Mouse (Mus musculus) ES-Bruce4 (cell line): ENCODE data around the gene Sf3a2. TPM values are rescaled to one million over a fixed set of nuclear protein-coding genes. Genes with fewer than 3 reads are reported as not detected.

ENCODE experiments used
- H3K27ac ChIP-seq: 2 replicates; pipeline ENCODE4 v1.5.1; 2012; ENCODE audit warnings: low read length, inconsistent platforms; ENCODE audit not compliant: insufficient read depth
- H3K27me3 ChIP-seq: 2 replicates; pipeline ENCODE4 v1.6.1; 2012; ENCODE audit warnings: mild to moderate bottlenecking, low read length, inconsistent platforms; ENCODE audit not compliant: control insufficient read depth, poor library complexity, insufficient read depth, severe bottlenecking
- H3K36me3 ChIP-seq: 2 replicates; pipeline ENCODE4 v1.6.1; 2012; ENCODE audit warnings: inconsistent platforms, mild to moderate bottlenecking, low read length, moderate library complexity; ENCODE audit not compliant: control insufficient read depth, poor library complexity, insufficient read depth, severe bottlenecking
- H3K4me1 ChIP-seq: one replicate; pipeline ENCODE4 v1.8.1; 2011; ENCODE audit warnings: low read length; ENCODE audit not compliant: control insufficient read depth, insufficient read depth
- H3K4me3 ChIP-seq: 2 replicates; pipeline ENCODE4 v1.5.1; 2011; ENCODE audit warnings: low read depth, mild to moderate bottlenecking, low read length
- H3K9ac ChIP-seq: 2 replicates; pipeline ENCODE4 v1.6.1; 2012; ENCODE audit warnings: low read depth, mild to moderate bottlenecking, inconsistent platforms; ENCODE audit not compliant: poor library complexity, severe bottlenecking
- H3K9me3 ChIP-seq: replicated peaks from 2 replicates; pipeline ENCODE4 v1.6.1; 2012; ENCODE audit warnings: mild to moderate bottlenecking, low read length, inconsistent platforms; ENCODE audit not compliant: control insufficient read depth, poor library complexity, insufficient read depth, severe bottlenecking
- CTCF ChIP-seq: IDR thresholded peaks from one replicate; pipeline ENCODE4 v1.8.1; 2011; ENCODE audit warnings: low read depth, low read length
- EP300 ChIP-seq: IDR thresholded peaks from 2 replicates; pipeline ENCODE4 v1.6.1; 2011; ENCODE audit warnings: low read depth, low read length; ENCODE audit not compliant: insufficient read depth
- POLR2A ChIP-seq: IDR thresholded peaks from one replicate; pipeline ENCODE4 v1.8.1; 2011; ENCODE audit warnings: low read length; ENCODE audit not compliant: insufficient read depth
- polyA plus RNA-seq: library from polyadenylated mRNA; stranded (reverse); fragments of >200 nt; gene quantifications from 2 replicates; pipeline ENCODE4 v1.2.4, GENCODE M21; 2011; ENCODE audit warnings: low read depth; ENCODE audit not compliant: missing spikeins, insufficient read depth, insufficient read length

Gene Sf3a2
- polyA plus RNA-seq, 1 experiment = 90.1 TPM

DNA sequence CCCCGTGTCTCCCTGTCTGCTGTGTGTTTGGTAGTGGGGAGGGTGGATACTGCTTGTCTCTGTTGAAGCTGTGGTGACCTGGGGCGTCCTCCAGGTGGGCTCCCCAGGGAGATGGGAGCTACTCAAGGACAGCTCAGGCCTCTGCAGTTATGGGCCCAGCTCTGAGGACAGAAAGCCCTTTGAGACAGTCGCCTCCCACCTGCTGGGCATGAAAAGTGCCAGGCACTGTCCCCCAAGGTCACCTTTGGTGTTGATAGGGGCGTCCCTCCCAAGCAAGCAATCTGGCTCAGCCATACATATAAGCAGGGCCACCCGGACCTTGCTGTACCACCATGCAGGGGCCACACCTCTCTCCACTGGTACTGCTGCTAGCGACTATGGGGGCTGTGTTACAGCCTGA lies 6.9 kb downstream of the Sf3a2 start, which contains the start of gene Amh:
TSS of gene Amh (plus strand) at position 328 of the 400 bp plus-strand sequence.
- no peak for TF ChIP-seq CTCF
- no peak for TF ChIP-seq POLR2A
- no peak for TF ChIP-seq EP300
- H3K36me3 ChIP-seq = peaks cover 20% of the 10 kb centered on the region
- H3K4me1 ChIP-seq = peaks cover 3% of the 10 kb centered on the region
- H3K27ac ChIP-seq = no peak within 1 kb of the TSS
- H3K9me3 ChIP-seq = no peaks in the 10 kb centered on the region
- H3K9ac ChIP-seq = no peak within 1 kb of the TSS
- H3K27me3 ChIP-seq = no peaks in the 10 kb centered on the region
- no peak within 1 kb of the TSS; the same call in 1 of the 2 replicates for H3K4me3 ChIP-seq

GRCm38 (mm10) chr10:80805322-80805721 lies 7.3 kb downstream of the Sf3a2 start:
- no peaks in the 10 kb centered on the region for H3K9me3 ChIP-seq
- no peaks in the 10 kb centered on the region for H3K27me3 ChIP-seq
- peaks cover 20% of the 10 kb centered on the region for H3K36me3 ChIP-seq
- peaks cover 3% of the 10 kb centered on the region for H3K4me1 ChIP-seq
- no peak overlapping the region for H3K4me3 ChIP-seq
- TF ChIP-seq CTCF (no peak), EP300 (no peak), POLR2A (no peak)
- no peak overlapping the region for H3K9ac ChIP-seq
- no peak overlapping the region for H3K27ac ChIP-seq

GRCm38 (mm10) chr10:80805925-80806324 lies 7.9 kb downstream of the Sf3a2 start:
- peaks cover 20% of the 10 kb centered on the region for H3K36me3 ChIP-seq
- peaks cover 3% of the 10 kb centered on the region for H3K4me1 ChIP-seq
- H3K9ac ChIP-seq = no peak overlapping the region
- H3K27ac ChIP-seq = no peak overlapping the region
- peak overlapping the region; percentile 70 for H3K4me3 ChIP-seq
- H3K9me3 ChIP-seq = no peaks in the 10 kb centered on the region
- TF ChIP-seq POLR2A (no peak), CTCF (peak; percentile 70)
- no peaks in the 10 kb centered on the region for H3K27me3 ChIP-seq

- H3K9me3 ChIP-seq = no peaks in the 10 kb centered on the region
- peak overlapping the region; percentile 57 for H3K9ac ChIP-seq
- H3K27ac ChIP-seq = no peak overlapping the region
- peaks cover 14% of the 10 kb centered on the region for H3K36me3 ChIP-seq
- no peaks in the 10 kb centered on the region for H3K27me3 ChIP-seq
- H3K4me3 ChIP-seq = peak overlapping the region; percentile 70
- TF ChIP-seq CTCF (no peak), POLR2A (no peak), EP300 (no peak)
- H3K4me1 ChIP-seq = peaks cover 3% of the 10 kb centered on the region
Measured at GRCm38 (mm10) chr10:80806341-80807056, 8.5 kb downstream of the Sf3a2 start.

DNA sequence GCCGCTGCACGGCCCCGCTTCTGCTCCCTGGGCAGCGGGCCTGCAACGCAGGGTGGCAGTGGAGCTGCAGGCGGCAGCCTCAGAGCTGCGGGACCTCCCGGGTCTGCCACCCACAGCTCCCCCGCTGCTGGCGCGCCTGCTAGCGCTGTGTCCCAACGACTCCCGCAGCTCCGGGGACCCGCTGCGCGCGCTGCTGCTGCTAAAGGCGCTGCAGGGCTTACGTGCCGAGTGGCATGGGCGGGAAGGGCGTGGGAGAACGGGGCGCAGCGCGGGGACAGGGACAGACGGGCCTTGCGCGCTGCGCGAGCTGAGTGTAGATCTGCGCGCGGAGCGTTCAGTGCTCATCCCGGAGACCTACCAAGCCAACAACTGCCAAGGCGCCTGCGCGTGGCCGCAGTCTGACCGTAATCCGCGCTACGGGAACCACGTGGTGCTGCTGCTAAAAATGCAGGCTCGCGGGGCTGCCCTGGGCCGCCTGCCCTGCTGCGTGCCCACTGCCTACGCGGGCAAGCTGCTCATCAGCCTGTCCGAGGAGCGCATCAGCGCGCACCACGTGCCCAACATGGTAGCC lies 9.1 kb downstream of the Sf3a2 start:
- Histone ChIP-seq H3K36me3 (peaks cover 13% of the 10 kb centered on the region), H3K4me1 (peaks cover 3% of the 10 kb centered on the region), H3K9me3 (no peaks in the 10 kb centered on the region), H3K27me3 (no peaks in the 10 kb centered on the region), H3K4me3 (peak overlapping the region; percentile 70), H3K27ac (no peak overlapping the region), H3K9ac (peak overlapping the region; percentile 57)
- no peak for TF ChIP-seq CTCF
- TF ChIP-seq EP300 = no peak
- TF ChIP-seq POLR2A = no peak
